Mouse (Mus musculus): ENCODE results near the gene Rpl39l.

- no peak for TF ChIP-seq CTCF (IDR thresholded peaks at IDR 0.05; ENCODE audit: low read depth, low read length)
- TF ChIP-seq POLR2A (IDR thresholded peaks at IDR 0.05; ENCODE audit: borderline replicate concordance, low read depth, low read length), result no peak
Observed at GRCm38 (mm10) chr16:10169123-10169905, 712 bp upstream of the Rpl39l start.
